Mouse (Mus musculus): ENCODE measurements around the gene AW011738.

AW011738 gene

DNA sequence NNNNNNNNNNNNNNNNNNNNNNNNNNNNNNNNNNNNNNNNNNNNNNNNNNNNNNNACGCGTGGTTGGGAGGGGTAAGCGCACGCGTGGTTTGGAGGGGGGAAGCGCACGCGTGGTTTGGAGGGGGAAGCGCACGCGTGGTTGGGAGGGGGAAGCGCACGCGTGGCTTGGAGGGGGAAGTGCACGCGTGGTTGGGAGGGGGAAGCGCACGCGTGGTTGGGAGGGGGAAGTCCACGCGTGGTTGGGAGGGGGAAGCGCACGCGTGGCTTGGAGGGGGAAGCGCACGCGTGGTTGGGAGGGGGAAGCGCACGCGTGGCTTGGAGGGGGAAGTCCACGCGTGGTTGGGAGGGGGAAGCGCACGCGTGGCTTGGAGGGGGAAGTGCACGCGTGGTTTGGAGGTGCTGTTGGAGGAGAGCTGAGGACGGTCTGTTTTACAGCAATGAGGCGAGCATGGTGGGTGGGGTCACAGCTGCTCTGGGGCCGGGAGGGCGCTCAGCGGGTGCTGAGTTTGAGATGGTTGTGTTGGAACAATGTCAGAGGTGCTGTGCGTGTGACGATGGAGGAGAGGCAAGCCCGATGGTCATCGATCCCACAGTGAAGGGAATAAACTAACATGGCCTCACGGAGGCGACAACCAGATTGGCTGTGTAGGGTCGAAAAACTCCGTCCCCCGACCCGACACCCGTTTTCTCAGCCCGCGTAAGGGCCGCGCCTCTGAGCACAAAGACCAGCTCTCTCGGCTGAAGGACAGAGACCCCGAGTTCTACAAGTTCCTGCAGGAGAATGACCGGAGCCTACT lies 33.7 kb downstream of the AW011738 start:
- DNase-seq (ENCODE audit: low read depth, low spot score) = peak; percentile 71

DNA sequence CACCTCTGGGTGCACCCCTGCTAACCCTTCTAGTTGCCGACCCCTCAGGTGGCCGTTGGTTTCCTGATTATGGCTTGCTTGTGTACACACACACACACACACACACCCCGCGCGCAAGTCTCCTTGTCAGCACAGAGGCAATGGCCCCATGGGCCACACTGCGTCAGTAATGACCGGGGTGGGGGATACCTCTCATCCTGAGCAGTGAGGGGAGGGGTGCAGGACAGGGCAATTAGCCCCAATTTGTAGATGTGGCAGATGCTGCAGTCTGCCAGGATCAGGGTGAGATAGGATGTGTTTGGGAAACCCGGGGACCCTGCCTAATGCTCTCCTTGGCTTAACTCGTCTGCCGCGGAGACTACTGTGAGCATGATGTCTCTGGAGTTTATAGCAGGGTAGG lies 46.5 kb downstream of the AW011738 start:
- DNase-seq (ENCODE audit: low read depth, low spot score) = no peak

DNA sequence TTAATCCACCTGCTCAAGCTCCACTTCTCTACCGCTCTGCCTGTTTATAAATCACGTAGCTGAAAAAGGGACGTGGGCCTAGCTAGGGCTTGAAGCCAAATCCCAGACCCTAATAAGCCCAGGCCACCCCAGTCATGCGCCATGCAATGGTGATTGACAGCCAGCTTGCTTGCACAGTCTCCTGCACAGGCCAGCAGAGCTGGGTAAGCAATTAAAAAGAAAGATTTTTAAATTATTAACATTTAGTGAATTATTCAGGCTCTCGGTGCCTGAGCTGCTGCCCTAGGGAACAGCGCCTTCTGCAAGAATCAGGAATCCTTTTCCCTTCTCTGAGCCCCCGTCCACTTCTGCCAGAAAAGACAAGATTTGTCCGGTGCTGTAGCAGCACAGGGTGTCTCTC lies 48.0 kb downstream of the AW011738 start:
- DNase-seq (ENCODE audit: low read depth, low spot score) = no peak

DNA sequence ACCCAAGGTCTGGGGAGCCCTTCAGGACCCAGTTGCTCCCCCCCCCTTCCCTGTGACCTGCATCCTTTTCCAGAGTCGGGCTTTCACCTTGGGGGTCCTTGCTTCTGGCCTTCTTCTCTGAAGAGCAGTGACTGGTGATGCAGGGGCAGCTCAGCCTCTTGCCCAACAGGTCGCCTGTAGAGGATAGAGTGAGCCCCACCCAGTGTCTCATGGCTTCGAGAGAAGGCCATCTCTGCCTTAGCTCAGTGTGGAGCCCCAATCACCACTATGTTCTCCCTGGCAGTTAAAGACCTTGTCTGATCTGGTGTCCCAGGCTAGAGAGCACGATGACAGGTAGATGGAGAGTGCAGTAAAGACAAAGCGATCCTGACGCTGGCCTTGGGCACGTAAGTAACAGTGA lies 49.0 kb downstream of the AW011738 start:
- no peak for DNase-seq (ENCODE audit: low read depth, low spot score)

DNA sequence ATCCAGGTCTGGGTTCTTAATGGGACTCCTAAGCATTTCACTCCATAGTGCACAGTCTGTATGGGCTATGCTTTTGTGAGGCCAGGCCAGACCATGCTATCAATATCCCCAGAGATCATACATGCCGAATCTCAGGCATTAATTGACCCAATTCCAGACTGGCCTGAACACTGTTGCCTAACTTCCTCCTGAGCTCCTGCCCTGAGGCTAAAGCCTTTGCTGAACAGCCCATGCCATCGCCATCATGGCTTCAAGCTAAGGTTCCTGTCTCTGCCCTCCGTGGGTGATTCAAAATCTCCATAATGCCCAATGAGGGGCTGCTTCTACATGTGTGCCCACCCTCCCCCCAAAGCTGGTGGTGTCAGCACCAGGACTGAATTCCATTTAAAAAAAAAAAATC lies 49.5 kb downstream of the AW011738 start:
- no peak for DNase-seq (ENCODE audit: low read depth, low spot score)

DNA sequence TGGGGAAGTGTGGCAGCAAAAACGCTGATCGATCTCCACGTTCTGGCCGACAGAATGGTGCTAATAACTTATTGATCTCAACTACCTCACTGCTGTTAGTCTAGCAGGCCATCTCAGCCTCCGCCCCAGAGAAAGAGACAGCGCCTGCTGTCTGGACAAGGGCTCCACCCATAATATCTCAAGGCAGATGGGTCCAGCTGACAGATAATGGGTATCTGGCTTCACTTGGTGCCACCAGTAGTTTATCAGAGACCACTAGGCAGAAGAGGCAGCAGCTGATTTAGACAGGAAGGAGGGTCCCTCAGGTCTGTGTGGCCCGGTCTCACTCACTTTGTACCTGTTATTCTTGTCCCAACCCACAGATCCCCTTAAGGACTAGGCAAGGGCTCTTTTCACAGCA lies 49.9 kb downstream of the AW011738 start:
- DNase-seq (ENCODE audit: low read depth, low spot score) = no peak

DNA sequence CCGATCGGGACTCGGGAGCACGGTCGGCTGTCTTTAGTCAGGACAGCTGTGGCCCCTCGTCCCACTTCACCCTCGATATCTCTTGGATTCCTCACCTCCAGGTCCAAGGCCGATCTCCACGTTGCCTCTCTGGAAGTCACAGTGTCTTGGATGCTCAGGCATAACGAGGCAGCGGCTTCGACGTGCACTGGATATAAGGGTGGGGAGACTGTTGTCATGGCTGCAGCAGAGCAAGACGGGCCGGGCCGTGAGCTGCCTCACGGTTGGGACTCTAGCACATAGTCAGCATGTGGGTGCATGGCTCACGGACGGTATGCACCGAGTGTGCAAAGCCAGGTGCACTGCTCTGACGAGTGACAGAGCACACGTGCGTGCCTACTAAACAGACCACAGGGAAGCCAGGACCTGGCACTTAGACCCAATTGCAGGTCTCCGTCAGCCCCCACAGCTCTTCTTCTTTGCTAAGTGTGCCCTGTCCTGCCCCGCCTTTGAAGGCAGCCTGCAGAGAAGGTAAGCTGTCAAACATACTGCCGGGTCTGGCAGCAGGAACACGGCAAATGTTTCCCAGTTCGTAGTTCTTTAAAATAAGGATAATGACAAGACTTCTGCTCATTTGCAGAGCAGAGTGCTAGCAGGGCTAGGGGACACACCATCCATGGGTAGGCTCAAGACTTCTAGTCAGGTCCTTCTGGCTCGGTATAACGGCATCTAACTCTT lies 51.4 kb downstream of the AW011738 start:
- DNase-seq (ENCODE audit: low read depth, low spot score) = peak; percentile 33

All from R1 (cell line).